Mouse (Mus musculus) MEL (cell line): ENCODE results near the gene Lrrc25.

Experiments used
- CHD1 ChIP-seq: IDR thresholded peaks from 2 replicates; pipeline ENCODE4 v1.6.1; 2012; ENCODE audit warnings: low read depth, mild to moderate bottlenecking, inconsistent platforms, low read length, improper control_type of control experiment
- CTCF ChIP-seq, 3 experiments: IDR thresholded peaks in 2 of 3; conservative IDR thresholded peaks in 1 of 3; 2 replicates each; pipeline ENCODE4 v1.5.1; 2011 to 2012; ENCODE audit warnings: low read length in 3 of 3, low read depth in 2 of 3, mild to moderate bottlenecking in 2 of 3, improper control_type of control experiment in 1 of 3, inconsistent platforms in 1 of 3, mixed read lengths in 1 of 3, moderate library complexity in 1 of 3; ENCODE audit not compliant: control insufficient read depth in 1 of 3, insufficient read depth in 1 of 3, poor library complexity in 1 of 3, severe bottlenecking in 1 of 3
- EP300 ChIP-seq, 2 experiments: IDR thresholded peaks; 2 replicates each; pipeline ENCODE4 v1.6.1; 2011; ENCODE audit warnings: improper control_type of control experiment in 2 of 2, low read length in 2 of 2, low read depth in 1 of 2, mild to moderate bottlenecking in 1 of 2
- GABPA ChIP-seq: IDR thresholded peaks from 2 replicates; pipeline ENCODE4 v1.6.1; 2012; ENCODE audit warnings: low read depth, mild to moderate bottlenecking, inconsistent platforms, low read length, improper control_type of control experiment, moderate library complexity
- GATA1 ChIP-seq: IDR thresholded peaks from 2 replicates; pipeline ENCODE4 v1.6.1; 2011; ENCODE audit warnings: low read depth, low read length, improper control_type of control experiment
- JUND ChIP-seq: IDR thresholded peaks from 2 replicates; pipeline ENCODE4 v1.6.1; 2011; ENCODE audit warnings: low read depth, mild to moderate bottlenecking, improper control_type of control experiment, low read length
- MAFK ChIP-seq: IDR thresholded peaks from 2 replicates; pipeline ENCODE4 v1.6.1; 2011; ENCODE audit warnings: low read depth, mild to moderate bottlenecking, low read length, improper control_type of control experiment, borderline replicate concordance
- RAD21 ChIP-seq: IDR thresholded peaks from 2 replicates; pipeline ENCODE4 v1.6.1; 2011; ENCODE audit warnings: mild to moderate bottlenecking, low read depth, low read length, improper control_type of control experiment
- TBP ChIP-seq: IDR thresholded peaks from 2 replicates; pipeline ENCODE4 v1.8.0; 2011; ENCODE audit warnings: low read depth, low read length, improper control_type of control experiment
- TCF12 ChIP-seq: IDR thresholded peaks from 2 replicates; pipeline ENCODE4 v1.6.1; 2014; ENCODE audit warnings: low read depth, mild to moderate bottlenecking, inconsistent platforms, low read length, improper control_type of control experiment, moderate library complexity
- USF1 ChIP-seq: IDR thresholded peaks from 2 replicates; pipeline ENCODE4 v1.6.1; 2014; ENCODE audit warnings: low read depth, mild to moderate bottlenecking, inconsistent platforms, low read length, improper control_type of control experiment, moderate library complexity
- USF2 ChIP-seq, 2 experiments: IDR thresholded peaks; 2 replicates each; pipeline ENCODE4 v1.6.1; 2011 to 2012; ENCODE audit warnings: improper control_type of control experiment in 2 of 2, low read length in 2 of 2, borderline replicate concordance in 1 of 2, inconsistent platforms in 1 of 2, low read depth in 1 of 2, mild to moderate bottlenecking in 1 of 2; ENCODE audit not compliant: insufficient read depth in 1 of 2
- ZMIZ1 ChIP-seq: IDR thresholded peaks from 2 replicates; pipeline ENCODE4 v1.6.1; 2012; ENCODE audit warnings: low read depth, mild to moderate bottlenecking, inconsistent platforms, low read length, improper control_type of control experiment, moderate library complexity

DNA sequence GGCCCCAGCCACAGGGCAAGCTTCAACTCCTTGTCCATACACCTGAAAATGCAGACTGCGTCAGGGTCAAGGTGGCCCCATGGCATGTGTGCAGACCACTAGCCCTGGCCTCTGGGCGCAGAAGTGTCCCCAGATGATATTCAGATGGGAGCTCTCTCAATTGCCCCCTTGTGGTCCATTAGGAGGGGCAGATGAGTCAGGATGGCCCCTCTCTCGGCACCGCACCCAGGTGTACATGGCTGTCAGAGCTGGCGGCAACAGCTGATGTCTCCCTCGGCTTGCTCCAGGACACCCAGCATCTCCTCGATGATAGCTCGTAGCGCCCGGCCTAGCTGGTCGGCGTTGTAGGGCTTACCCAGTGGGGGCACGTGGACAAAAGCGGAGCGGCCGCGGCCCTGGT lies 34.4 kb downstream of the Lrrc25 start:
- TF ChIP-seq JUND = no peak
- TF ChIP-seq CTCF (IDR thresholded peaks at IDR 0.05 in 2 of 3, conservative IDR thresholded peaks at IDR 0.05 in 1 of 3; ENCODE audit: control insufficient read depth in 1 of 3, insufficient read depth in 1 of 3, low read depth in 2 of 3, low read length in 3 of 3, poor library complexity in 1 of 3, severe bottlenecking in 1 of 3) = no peak
- no peak for TF ChIP-seq EP300 (IDR thresholded peaks at IDR 0.05; ENCODE audit: low read depth in 1 of 2, low read length in 2 of 2)
- no peak for TF ChIP-seq MAFK
- TF ChIP-seq CHD1 = no peak
- no peak for TF ChIP-seq USF2 (IDR thresholded peaks at IDR 0.05; ENCODE audit: borderline replicate concordance in 1 of 2, insufficient read depth in 1 of 2, low read depth in 1 of 2, low read length in 2 of 2)
- TF ChIP-seq TCF12 = no peak
- no peak for TF ChIP-seq RAD21
- no peak for TF ChIP-seq ZMIZ1
- TF ChIP-seq GATA1 = no peak
- TF ChIP-seq USF1 = no peak
- no peak for TF ChIP-seq GABPA
- TF ChIP-seq TBP = no peak
